Mouse (Mus musculus) erythroblast, embryonic 14.5 days (primary cell): ENCODE data around the gene Lrmda.

Experiments used
- GATA1 ChIP-seq: IDR thresholded peaks from 2 replicates; pipeline ENCODE4 v1.6.1; 2012; ENCODE audit warnings: low read length, inconsistent platforms, mixed read lengths
- TAL1 ChIP-seq: IDR thresholded peaks from 3 replicates; pipeline ENCODE4 v1.6.1; 2012; ENCODE audit warnings: low read length, inconsistent platforms, mixed read lengths

DNA sequence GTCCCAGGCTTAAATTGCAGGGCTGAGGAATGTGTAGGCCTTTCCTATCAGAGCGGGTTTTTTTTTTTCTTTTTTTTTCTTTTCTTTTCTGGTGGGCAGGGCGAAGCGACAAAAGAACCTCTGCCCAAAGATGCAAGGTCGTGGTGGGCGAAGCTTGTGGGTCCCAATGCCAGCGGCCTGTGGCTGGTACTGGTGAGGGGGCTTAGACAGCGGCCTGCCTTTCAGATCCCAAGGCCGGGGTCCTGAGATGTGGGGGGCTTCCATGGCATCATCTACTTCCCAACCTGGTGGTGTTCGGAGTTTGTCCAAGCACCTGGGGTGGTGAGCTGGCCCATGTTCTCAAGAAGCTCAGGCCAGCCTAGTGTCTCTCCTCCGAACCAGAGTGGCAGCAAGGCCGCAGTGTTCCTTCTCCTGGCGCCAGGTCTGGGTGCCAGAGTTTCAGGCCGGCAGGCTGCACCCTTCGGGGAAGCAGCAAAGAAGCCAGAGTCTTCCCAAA lies 37.4 kb upstream of the Lrmda start:
- no peak for TF ChIP-seq GATA1
- TF ChIP-seq TAL1, result no peak
